Mouse (Mus musculus) stomach, postnatal 0 days (tissue): ENCODE data around the gene Gpc1.

Experiments used
- CTCF ChIP-seq: IDR thresholded peaks from 2 replicates; pipeline ENCODE4 v1.5.1; 2016; ENCODE audit warnings: antibody characterized with exemption, low read depth, mild to moderate bottlenecking, moderate library complexity
- EP300 ChIP-seq: optimal IDR thresholded peaks from 2 replicates; pipeline ENCODE3; 2016; ENCODE audit warnings: antibody characterized with exemption

DNA sequence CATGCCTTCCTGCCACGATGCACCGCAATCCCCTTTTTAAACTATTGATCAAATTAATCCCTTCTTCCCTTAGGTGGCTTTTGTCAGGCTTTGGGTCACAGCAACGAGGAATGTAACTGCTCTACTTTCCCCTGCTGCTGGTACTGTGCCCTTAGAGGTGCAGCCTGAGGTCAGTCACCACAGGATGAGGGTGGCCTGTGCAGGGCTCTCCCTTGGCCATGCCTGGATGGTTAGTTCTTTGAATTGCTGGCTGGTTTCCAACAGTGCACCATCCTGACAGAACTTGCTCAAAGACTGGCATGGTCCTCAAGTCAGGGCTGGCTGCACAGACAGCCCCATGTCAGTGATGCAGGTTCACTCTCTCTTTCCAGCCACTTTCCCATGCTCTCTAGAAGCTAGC lies 42.6 kb downstream of the Gpc1 start:
- no peak for TF ChIP-seq CTCF
- TF ChIP-seq EP300 = no peak
